Mouse (Mus musculus) CD4-positive helper T cell, adult 2 months (primary cell): Measurements from ENCODE around the gene Zfp386.
A peak's percentile ranks its signal among the peaks of the same experiment; 100 is the strongest.
"Not testable (repeated sequence)": the region's sequence is repeated elsewhere in the genome, so short reads cannot be mapped to it uniquely, and the experiment has no call there.

Experiments used
- DNase-seq: peaks from one replicate; pipeline ENCODE4 v3.0.0-alpha.2; 2012; ENCODE audit warnings: low read depth, missing footprints, low spot score

Gene Zfp386

DNA sequence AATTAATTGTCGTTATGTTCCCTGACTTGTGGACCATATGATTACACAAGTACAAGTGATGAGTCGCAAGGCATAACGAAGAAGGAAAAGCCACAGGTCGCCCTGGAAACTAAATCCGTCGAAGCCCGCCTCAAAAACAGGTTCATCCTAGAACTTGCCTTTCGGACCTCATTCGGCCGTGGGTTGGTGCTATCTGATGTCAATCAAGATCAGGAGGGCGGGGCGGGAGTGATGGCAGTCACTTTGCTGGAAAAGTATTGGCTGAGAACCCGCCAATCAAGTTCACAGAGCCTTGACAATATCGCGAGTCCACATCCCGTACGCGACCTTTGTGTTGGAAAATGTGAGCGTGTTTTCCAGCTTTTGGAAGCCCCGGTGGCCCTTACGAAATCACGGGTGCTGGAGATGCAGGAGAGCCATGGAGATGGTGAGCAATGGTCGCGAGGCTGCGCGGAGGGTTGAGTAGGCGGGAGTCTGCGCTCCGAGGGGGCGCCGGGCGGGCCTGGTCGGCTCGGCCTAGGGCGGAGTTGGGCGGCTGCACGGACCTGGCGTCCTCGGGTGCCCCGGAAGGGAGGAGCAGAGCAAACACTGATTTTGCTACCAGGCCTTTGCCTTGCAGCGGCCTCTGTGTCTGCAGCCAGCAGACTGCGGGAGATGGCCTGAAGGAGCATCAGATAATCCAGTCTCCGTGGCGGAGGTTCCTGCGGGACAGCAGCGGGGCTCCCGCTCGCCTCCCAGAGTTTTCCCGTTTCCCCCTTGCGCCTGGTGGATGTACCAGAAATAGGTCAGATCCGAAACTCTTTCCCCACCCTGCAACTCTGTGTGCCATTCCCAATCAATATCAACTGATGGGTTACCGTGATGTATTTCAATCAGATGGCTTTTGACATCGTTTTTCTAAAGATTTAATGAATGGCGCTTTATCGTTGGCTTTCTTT, at the start of gene Zfp386:
TSS of gene Zfp386 (plus strand) at position 285 of the 938 bp plus-strand sequence.
- peak; percentile 97 for DNase-seq

DNA sequence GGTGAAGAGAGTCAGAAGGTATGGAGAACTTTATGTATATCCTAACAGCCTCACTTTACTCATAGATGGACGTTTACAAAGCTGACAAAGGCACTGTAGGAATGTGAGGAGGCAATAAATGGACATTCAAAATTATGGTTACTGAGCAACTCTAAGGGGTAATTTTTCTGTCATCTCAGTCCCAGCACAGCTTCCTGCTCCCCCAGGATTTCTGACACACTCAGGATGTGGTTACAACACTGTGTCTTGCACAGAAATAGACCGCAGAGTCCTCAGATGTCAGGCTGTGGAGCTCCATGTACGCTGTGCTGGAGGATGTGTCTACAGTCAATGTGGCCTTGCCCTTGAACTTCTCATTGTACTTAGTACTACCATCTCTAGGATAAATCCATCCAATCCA, 47.7 kb upstream of the Zfp386 start:
- DNase-seq, result peak; percentile 42

DNA sequence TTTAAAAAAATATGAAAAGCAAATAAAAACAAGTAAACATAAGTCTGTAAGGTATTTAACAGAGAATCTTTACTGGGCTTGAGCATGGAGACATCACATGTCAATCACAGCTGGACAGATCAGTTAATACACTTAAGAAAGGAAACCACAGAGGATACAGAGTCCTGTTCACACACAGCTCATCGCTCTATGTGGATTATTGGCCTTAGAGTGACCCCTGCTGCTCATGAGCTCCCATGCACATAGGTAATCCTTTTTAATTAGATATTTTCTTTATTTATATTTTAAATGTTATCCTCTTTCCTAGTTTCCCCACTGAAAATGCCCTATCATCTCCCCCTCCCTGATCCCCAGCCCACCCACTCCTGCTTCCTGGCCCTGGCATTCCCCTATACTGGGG, 44.6 kb upstream of the Zfp386 start:
- DNase-seq, result not testable (repeated sequence)

GRCm38 (mm10) chr12:116010812-116011211, 36.7 kb upstream of the Zfp386 start:
- peak; percentile 65 for DNase-seq

DNA sequence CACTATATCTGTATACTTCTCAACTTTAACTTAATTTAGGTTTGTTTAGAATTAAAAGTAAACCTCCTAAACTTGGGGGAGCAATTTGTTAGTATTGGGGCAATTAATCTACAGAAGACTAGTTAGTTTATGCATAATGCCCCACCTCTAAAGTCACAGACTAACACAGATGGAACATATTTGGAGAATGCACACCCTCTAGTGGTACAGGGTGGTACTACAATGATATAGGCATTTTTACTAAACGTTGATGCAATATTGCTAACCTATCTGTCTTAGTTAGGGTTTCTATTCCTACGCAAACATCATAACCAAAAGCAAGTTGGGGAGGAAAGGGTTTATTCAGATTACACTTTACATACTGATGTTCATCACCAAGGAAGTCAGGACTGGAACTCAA, 19.4 kb upstream of the Zfp386 start:
- peak; percentile 51 for DNase-seq

DNA sequence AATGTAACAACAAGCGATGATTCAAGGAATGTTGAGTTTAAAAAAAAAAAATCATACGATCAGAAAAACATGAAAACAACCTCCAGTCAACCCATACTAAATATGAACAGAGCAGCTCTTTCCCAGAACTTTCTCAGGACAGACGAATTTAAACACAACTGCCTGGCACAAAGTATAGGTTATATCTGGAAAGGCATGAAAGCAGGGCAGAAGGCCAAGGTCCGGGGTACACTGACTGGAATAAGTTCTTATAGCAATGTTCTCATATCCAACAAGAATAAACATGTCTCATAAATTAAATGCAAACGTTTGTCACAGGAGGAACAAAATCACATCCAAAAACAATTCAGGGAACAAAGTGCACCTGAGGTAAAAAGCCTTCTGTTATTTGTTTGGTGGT, 12.2 kb upstream of the Zfp386 start:
- DNase-seq, result no peak

GRCm38 (mm10) chr12:116044785-116045184, 2.7 kb upstream of the Zfp386 start:
- no peak for DNase-seq

GRCm38 (mm10) chr12:116048766-116049165, 1.2 kb downstream of the Zfp386 start:
- peak; percentile 27 for DNase-seq

DNA sequence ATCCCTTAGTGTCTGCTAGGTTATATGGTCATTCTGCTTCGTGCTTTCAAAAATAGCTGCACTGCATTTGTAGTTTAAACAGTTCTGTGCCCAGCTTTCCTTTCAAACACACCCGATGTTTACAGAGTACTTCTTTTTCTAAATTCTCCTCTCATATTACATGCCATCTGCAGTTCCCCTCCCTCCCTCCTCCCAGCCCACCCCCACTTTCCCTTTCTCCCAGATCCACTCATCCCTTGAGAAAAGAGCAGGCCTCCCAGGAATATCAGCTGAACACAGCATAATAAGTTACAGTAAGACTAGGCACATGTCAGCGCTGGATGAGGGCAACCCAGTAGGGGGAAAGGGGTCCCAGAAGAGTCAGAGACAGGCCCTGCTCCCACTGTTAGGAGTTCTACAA, 1.7 kb downstream of the Zfp386 start:
- DNase-seq, result peak; percentile 11

DNA sequence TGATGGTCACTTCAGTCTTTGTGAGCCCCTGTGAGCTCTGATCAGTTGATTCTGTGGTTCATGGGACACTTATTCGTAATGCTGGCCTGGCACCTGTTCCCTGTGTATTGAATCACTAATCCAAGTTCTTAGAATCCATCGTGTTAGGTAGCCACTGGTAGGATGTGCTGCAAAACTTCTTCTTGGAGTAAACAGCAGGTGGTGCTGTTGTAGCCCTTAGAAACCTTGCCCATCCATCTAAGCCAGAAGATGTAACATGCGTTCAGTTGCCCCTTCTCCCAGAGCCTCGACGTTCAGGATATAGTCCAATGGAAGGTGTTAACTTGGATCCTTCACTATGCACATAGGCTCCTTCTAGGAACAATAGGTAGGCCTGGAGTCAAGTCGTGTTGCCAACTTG, 2.2 kb downstream of the Zfp386 start:
- DNase-seq, result peak; percentile 64

DNA sequence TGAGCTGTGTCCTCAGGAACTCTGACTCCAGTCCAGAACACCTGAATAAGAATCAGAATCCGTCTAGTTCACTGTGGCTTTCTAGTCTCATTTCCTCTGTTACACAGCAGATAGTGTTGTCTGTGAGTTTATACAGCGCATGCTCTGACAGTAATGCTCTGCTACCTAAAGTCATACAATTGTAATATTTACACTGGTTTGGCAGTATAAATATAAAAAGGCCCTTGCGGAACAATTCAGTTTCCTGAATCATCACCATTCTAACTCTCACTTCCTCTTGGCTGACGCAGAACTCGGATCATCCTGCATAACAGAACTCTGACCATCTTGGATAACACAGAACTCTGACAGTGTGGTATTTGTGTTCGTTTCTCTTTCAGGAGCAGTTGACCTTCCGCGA, 6.8 kb downstream of the Zfp386 start:
- no peak for DNase-seq

DNA sequence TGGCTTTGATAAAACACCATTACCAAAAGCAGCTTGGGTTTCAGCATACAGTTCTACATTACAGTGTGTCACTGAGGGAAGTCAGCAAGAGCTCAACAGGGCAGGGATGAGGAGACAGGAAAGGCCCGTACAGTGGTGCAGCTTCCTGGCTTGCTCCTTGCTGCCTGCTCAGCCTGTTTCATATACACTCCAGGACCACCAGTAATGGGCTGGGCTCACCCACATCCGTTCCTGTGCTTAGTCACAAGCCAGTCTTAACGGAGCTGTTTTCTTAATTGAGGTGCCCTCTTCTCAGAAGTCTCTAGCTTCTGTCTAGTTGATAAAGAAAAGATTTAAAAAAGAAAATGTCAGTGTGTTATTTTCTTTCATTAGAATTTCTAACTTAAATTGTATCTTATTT, 8.6 kb downstream of the Zfp386 start:
- DNase-seq, result no peak

DNA sequence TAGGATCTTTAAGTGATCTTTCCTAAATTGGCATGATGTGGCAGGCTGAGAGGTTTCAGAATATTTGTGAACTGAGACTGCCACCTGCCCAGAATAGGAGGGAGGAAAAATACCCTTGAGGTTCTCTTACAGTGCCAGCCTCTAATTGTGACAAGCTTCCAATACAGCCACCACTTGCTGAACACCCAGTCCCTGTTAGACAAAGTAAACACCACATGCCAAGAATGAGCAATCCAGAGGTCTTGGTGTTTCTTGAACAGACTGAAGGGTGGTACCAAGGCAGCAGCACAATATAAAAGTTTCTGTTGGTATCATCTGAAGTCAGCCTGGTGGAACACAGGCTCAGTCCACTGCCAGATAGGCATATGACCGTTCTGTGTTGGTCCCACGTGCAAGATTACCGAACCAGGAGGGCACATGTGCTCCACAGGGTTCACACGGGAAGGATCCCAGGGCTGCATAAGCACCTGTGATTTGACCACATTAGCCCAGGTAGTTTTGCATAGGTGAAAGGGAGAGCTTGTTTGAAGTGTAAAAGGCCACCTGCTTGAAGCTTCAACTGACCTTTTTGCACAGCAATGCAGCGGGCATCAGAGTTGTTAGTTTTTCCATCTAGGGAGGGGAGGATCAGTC, 14.2 kb downstream of the Zfp386 start:
- no peak for DNase-seq

DNA sequence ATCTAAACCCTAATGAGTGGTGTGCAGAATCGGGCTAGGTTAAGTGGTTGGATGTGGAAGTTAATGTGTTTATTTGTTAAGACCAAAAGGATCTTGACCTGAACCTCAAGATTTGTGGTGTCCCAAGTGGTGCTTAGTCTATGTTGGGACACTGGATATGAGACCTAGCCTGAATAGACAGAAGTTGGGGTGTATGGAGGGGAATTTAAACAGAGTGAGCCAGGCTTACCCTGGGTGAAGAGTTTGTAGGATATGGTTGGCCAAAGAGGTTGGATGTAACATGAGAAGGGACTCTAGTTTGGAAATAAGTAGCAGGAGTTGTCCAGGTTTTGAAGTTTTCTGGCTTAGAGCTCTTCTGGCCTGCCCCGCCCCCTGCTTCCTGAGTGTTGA, 14.7 kb downstream of the Zfp386 start:
- DNase-seq, result no peak

- no peak for DNase-seq
Measured at GRCm38 (mm10) chr12:116063020-116063419, 15.5 kb downstream of the Zfp386 start.

- peak; percentile 16 for DNase-seq
Measured at GRCm38 (mm10) chr12:116071023-116071422, 23.5 kb downstream of the Zfp386 start.

DNA sequence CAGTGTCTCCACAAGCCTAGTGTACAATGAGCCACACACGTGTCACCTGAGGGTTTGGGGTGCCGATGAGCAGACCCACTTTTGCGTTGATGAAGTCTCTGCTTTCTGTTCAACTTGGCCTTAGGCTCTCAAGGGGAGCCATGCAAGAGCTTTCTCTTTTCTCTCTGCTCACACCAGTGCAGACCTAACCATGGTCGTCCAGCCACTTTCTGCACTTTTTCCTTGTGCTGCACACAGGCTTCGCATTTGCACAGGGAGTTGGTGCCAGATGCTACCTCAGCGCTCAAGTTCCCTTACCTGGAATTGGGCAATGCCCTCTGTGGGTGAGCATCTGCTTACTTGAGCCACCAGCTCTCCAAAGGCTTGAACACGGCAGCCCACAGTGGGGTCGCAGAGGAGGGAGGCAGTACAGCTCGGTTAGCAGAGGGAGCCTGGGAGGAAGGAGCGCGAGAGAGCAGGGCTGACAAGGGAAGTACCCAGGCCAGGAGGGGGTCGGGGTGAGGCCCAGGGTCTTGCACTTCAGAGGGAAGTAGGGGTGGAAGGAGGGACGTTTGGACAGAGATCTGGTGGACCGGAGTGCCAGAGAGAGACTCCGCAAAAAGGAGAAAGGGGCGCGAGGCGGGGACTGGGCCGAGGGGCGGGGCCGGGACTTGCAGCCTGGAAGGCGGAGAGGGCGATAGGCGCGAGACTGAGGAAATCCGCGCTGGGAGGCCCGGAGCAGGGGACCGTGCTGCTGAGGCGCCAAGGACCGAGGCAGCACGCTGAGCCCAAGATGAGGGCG, 29.7 kb downstream of the Zfp386 start, which contains the start of gene Vipr2:
TSS of gene Vipr2 (plus strand) at position 653 of the 781 bp plus-strand sequence.
- DNase-seq, result peak; percentile 37

DNA sequence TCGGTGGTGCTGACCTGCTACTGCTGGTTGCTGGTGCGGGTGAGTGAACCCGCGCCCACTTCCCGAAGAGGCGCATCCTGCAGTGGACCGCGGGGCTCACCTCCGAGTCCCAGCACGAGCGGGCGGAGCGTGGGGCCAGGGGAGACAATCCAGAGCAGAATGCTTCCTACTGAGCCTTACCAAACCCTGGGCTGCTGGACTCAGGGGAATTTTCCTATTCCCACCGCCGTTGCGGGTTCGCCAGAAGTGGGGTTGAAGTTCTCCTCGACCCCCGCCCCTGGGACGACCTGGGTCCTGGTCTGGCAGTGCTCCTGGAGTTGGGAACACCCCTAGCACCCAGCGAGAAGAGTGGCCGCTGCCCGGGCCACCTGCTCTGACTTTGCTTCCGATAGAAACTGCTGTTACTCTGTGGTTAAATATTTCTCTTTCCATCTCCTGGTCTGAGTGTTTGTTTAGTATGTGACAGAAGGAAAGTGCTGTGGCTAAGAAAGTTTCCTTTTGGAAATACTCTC, 30.4 kb downstream of the Zfp386 start:
- DNase-seq, result no peak

DNA sequence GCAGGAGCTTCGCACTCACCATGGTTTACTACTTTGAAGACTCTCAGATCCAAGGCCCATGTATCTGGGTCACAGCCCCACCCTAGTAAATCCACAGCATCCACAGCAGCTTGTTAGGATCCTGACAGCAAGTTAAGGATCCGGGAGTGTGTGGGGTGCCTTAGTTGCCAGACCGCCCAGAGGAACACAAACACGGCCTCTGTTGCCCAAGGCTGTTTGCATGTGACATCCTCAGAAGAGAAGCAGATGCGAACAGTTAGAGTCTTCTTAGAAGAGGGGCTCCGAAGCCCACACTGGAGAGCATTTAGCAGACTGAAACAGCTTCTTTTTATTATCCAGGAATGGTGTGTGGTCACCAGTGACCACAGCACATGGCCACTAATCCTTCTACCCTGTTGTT, 35.6 kb downstream of the Zfp386 start:
- no peak for DNase-seq

DNA sequence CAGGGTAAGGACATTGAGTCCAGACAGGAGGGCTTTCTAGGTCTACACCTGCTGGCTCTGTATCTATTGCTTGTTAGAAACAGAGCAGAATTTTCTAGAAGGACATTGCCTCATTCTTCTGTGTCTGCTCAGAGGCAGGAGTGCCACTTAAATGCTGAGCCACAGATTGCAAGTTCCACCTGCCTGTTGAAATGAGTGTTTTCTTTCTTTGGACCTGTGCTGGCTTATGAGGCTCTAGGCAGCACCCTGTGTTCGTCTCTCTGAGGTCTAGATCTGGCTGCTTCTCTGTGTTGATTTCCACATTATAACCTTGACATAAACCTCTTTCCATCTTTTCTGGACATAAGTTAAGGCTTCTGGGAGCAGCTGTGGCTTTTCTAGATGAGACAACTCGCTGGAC, 36.8 kb downstream of the Zfp386 start:
- no peak for DNase-seq

DNA sequence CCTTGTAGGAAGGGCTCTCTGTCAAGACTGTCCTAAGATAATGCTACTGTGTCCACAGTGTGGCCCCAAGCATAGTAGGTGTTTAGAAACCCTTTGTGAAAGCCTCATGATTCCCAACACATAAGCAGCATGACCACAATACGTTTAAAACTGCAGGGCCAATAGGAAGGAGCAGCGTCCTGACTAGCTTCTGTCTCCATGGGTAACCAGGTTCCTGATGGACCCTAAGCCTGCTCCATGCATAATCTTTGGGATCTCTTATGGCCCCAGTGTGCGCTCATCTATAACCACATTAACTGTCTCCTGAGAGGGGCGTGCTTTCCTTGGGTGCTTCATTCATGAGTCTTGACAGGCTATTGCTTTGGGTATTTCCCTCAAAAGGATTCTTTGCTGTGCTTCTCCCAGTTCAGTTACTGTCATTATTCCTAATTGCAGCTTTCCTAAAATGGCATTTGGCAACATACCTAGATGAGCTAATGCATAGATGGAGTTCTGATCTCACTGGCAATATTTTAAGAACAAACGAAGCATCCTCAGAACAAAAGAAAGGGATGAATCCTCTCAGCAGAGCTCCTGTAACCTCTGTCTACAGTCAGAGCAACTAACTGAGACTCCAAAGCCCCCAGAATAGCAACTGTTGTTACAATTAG, 39.6 kb downstream of the Zfp386 start:
- DNase-seq, result no peak
